Mouse (Mus musculus) retina, postnatal 1 day (tissue): ENCODE data around the gene Olfr1347.
"Not testable (repeated sequence)": the region's sequence is repeated elsewhere in the genome, so short reads cannot be mapped to it uniquely, and the experiment has no call there.

Experiments
- DNase-seq: peaks from one replicate; pipeline ENCODE4 v3.0.0-alpha.2; 2012

Olfr1347 gene

DNA sequence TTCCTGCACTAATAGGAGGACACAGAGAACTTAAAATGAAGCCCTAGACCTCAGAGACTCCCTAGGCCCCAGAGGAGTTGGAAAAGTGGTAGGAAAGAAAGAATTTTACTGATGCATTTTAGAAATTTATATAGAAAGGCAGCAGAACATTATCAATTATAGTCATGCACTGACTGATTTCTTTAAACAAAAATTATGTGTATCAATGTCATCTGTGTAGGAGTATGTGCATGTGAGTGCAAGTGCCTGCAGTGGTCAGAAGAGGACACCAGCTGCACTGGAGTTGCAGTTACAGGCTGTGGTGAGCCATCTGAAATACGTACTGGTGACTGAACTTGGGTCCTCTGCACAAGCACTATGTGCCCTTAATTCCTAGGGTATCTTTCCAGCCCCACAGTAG lies at the start of gene Olfr1347:
TSS of gene Olfr1347 (minus strand) at position 101 of the 400 bp plus-strand sequence.
- DNase-seq = no peak

GRCm38 (mm10) chr7:6526141-6526540 lies 26.6 kb upstream of the Olfr1347 start:
- DNase-seq = no peak

DNA sequence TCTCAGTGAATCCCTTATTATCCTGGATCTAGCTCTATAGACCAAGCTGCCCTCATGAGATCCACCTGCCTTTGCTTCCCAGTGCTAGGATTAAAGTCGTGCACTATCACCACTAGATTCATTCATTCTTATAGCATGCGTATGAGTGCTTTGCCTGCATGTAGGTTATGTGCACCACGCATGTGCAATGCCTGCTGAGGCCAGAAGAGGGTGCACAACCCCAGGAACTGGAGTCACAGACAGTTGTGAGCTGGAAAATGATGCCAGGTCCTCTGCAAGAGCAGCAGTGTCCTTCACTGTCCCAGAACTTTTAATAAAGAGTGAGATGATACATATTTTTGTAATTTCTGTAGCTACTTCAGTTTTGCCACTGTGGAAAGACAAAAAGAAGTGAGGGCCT lies 25.4 kb upstream of the Olfr1347 start:
- DNase-seq = no peak

DNA sequence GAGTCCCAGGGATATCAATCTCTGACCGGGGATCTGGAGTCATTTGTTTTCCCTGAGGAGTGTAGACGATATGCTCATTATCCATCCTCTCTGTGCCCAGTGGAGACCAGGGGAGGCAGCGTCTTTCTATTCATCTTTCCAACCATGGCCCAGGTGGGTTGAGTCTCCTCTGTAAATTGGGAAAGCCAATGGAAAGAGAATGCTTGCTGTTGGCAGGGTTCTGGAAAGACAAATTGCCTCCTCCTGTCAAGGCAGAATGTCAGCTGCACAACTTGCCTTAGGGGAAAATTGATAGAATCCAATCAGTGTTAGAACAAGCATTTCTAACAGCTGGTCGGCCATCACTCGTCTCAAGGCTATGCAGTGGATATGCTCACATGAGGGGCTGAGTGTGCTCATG lies 23.3 kb upstream of the Olfr1347 start, which contains the start of gene Olfr1349:
TSS of gene Olfr1349 (minus strand) at position 101 of the 400 bp plus-strand sequence.
- no peak for DNase-seq

GRCm38 (mm10) chr7:6521666-6522065 lies 22.1 kb upstream of the Olfr1347 start:
- no peak for DNase-seq

DNA sequence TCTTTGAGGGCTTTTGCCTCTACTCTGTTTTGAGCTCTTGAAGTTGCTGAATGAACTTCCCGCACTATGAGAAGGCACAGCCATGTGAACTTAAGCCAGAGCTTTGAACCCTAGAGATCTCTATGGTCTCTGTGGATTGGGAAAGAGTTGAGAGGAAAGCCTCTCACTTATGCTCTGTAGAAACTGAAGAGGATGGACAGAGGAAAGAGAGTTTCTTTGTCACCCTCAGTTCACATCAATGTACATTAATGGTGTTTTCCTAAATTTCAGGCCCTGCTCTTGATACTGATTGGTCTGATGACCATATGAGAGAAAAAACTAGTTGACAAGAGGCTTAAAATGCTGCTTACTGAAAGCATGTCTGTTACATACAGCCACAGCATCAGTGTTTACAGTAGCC lies 9.1 kb upstream of the Olfr1347 start, which contains the start of gene Olfr1348:
TSS of gene Olfr1348 (minus strand) at position 101 of the 400 bp plus-strand sequence.
- DNase-seq = no peak

DNA sequence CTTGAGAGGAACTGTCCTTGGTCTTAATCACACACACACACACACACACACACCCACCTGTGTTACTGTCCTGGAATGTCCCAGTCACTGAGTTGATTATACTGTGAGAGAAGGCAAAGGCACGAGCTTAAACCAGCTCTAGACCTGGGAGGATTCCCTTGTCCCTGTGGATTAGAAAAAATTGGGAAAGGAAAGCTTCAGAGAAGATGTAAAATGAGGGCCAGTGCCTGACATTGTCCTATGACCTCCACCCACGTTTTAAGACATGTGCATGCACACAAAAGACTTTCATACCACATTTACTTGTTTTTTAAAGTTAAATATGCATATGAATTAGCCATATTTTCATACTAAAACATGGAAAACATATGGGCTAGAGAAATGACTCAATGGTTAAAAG lies 12.7 kb downstream of the Olfr1347 start, which contains the start of gene Olfr5:
TSS of gene Olfr5 (minus strand) at position 101 of the 400 bp plus-strand sequence.
- DNase-seq = no peak

DNA sequence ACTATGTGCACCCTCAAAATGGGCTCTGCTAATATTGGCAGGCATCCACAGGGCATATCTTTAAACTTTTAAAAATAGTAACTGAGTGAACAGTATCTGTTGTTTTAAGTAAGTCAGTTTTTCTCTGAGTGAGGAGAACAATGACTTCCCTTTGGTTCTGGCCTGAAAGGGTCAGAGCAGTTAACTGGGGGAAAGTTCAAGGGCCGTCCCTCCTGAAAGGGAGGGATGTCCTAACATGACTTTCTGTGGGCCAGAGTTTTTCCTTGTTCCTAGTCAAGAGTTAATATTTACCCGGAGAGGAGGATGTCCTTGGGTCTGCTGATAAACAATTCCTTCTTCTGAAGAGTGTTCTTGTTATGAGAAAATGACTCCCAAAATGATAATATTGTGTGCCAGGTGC lies 21.9 kb downstream of the Olfr1347 start:
- DNase-seq = not testable (repeated sequence)

DNA sequence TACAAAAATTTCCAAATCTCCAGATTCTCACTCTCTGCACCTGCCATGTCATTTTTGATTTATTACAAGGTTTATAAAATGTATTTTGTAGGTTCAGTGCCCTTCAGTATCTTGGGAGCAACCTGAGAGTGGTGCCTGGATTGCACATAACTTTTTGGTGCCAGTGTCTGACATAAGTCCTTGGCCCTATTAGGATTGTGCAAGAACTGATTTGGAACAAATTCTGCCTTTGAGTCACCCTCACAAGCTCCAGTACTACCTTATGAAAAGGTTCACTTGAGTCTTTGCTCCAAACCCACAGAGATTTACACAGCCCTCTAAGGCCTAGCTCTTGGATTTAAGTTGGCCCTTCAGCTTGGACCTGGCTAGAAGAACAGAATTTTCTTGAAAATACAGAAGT lies 32.6 kb downstream of the Olfr1347 start, which contains the start of gene Olfr1346:
TSS of gene Olfr1346 (plus strand) at position 151 of the 400 bp plus-strand sequence.
- DNase-seq = no peak

GRCm38 (mm10) chr7:6456399-6456798 lies 43.2 kb downstream of the Olfr1347 start:
- peak; percentile 1 for DNase-seq

DNA sequence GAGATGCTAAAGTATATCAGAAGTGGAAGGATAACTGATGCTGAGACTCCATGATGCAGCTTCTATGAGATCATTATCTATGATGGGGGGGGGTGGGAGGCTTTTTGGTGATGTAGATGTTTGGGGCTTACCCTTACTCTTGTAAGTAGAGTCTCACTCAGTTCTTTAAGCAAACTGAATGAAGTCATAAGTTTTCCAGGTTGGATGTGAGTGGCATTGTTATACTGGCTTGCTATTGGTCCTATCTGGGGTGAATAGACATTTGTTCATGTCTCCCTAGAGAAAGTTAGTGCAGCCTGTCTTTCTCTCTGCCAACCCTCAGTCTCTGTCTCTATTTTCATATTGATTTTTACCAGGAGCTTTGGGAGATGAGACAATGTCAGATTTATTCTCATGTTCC lies 43.7 kb downstream of the Olfr1347 start, which contains the start of gene Olfr1336:
TSS of gene Olfr1336 (plus strand) at position 301 of the 400 bp plus-strand sequence.
- no peak for DNase-seq

GRCm38 (mm10) chr7:6447771-6448170 lies 51.8 kb downstream of the Olfr1347 start:
- DNase-seq = no peak

GRCm38 (mm10) chr7:6441173-6441572 lies 58.4 kb downstream of the Olfr1347 start:
- DNase-seq = no peak

- no peak for DNase-seq
Measured at GRCm38 (mm10) chr7:6438388-6438787, 61.2 kb downstream of the Olfr1347 start, which contains the start of gene Olfr1344. Gene Olfr1344 (plus strand): TSS chr7:6438688.
